Mouse (Mus musculus): ENCODE data around the gene Lama2. TPM values are rescaled to one million over a fixed set of nuclear protein-coding genes. Genes with fewer than 3 reads are reported as not detected.
"Not testable (repeated sequence)": the region's sequence is repeated elsewhere in the genome, so short reads cannot be mapped to it uniquely, and the experiment has no call there.

Gene Lama2
- total RNA-seq, 1 experiment from 2014 or later: not detected

DNA sequence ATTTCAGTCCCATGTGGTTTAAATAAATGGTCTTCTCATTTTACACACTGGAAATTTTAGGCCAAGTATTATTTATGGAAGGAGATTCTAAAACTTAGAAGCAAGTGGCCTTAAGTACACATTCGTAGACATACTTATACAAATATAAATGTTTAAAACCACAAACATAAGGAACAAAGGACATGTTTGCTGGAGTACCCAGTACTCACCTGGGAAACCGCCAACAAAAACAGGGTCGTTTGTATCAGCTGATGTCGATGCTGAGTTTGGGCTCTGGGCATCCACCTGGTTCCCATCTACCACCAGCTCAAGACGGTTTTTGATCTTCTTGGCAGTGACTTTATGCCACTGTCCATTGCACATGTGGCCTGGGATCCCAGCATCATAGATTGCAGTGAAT lies 635.5 kb downstream of the Lama2 start:
- not testable (repeated sequence) for ATAC-seq (replicated peaks; ENCODE audit: insufficient number of reproducible peaks, low FRiP score, low TSS enrichment, poor library complexity, severe bottlenecking)

DNA sequence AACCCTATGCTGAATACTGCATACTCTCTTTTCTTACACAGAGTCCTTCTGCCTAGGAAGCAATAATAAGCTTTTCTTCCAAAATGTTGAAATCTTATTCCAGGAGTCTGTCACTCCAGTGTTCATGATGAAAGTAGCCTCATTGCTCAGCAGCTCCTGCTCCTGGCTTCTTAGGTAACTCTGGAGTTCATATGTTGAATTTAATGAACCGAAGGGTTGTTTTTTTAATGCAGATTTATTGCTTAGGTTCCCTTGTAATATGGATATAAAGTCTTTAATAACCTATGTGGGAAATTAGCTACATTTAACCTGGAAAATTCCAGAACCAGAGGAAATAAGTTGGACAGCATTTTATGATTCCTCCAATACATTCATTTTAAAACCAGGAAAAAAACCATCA lies 636.0 kb downstream of the Lama2 start:
- no peak for ATAC-seq (replicated peaks; ENCODE audit: insufficient number of reproducible peaks, low FRiP score, low TSS enrichment, poor library complexity, severe bottlenecking)

DNA sequence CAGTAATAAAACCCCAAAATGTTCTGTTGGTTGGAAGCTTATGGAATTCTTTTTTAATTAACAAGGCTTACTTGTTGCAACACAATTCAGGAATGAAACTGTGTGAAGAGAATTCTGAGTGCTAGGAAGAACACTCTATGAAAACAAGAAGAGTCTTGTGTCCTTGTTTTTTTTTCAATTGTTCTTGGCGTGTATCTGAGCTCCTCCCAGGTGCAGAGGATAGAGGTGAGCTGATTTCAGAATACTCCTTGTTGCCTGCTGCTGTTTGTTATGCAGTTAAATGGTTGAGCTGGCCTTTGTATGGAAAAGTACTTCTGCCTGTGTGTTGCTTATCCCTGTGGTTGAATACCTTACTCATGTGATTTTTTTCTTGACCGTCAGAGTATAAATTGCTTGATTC lies 636.9 kb downstream of the Lama2 start:
- ATAC-seq (replicated peaks; ENCODE audit: insufficient number of reproducible peaks, low FRiP score, low TSS enrichment, poor library complexity, severe bottlenecking): no peak

DNA sequence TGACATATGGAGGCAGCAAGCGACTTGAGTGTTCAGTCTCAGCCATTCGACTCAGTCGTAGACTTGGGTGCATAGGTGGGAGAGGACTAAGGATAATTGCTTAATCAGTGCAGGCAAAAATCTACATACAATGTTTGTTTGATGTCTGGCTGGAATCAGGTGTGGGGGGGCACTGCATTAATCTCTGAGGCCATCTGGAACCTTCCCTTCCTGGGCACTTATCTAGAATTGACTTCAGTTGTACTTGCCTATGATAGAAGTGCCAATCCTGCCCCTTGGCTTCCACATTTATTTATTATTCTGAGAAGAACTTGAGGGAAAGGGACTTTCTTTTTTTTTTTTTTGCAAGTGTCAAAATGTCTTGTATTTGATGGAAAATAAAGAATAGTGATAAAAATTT lies 644.2 kb downstream of the Lama2 start:
- no peak for ATAC-seq (replicated peaks; ENCODE audit: insufficient number of reproducible peaks, low FRiP score, low TSS enrichment, poor library complexity, severe bottlenecking)

DNA sequence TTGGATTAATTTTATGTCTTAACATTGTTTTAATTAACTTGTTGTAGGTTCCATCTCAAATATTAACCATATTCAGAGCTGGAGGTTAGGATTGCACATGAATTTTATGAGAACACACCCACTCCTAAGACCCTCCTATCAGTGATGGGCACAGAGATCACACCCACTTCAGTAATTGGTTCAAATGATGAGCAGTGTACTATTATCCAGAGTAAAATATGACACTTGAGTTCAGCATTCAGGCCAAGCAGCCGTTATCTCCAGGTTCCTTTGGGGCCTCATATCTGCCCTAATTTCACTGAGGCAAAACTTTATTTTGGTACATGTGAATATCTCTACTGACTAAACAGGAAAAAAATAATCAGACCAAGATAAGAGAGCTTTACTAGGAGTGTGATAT lies 645.3 kb downstream of the Lama2 start:
- ATAC-seq (replicated peaks; ENCODE audit: insufficient number of reproducible peaks, low FRiP score, low TSS enrichment, poor library complexity, severe bottlenecking): no peak

DNA sequence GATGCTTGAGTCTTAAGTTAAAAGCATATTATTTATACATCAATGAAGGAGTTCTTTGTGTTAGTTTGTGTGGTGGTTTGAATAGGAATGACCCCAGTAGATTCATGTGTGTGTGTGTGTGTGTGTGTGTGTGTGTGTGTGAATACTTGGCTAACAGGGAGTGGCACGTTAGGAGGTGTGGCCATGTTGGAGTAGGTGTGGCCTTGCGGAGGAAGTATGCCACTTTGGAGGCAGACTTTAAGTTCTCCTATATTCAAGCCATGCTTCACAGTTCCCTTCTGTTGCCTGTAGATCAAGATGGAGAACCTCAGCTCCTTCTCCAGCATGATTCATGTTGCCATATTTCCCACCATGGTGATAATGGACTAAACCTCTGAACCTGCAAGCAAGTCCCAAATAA lies 646.0 kb downstream of the Lama2 start:
- no peak for ATAC-seq (replicated peaks; ENCODE audit: insufficient number of reproducible peaks, low FRiP score, low TSS enrichment, poor library complexity, severe bottlenecking)

DNA sequence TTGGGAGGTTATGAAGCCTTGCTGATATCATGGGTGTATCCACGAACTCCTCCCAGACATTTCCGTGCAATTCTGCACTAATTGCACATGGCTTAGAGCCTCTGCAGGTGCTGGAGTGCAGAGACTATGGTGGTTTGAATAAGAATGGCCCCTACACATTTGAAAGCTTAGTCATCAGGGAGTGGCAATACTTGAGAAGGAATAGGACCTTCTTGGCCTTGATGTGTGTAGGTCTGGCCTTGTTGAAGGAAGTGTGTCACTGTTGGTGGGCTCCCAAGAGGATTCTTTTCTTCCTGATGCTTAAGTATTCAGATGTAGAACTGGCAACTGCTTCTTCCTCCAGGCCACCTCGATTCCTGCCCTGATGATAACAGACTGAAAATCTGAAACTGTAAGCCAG lies 661.0 kb downstream of the Lama2 start:
- no peak for ATAC-seq (replicated peaks; ENCODE audit: insufficient number of reproducible peaks, low FRiP score, low TSS enrichment, poor library complexity, severe bottlenecking)

DNA sequence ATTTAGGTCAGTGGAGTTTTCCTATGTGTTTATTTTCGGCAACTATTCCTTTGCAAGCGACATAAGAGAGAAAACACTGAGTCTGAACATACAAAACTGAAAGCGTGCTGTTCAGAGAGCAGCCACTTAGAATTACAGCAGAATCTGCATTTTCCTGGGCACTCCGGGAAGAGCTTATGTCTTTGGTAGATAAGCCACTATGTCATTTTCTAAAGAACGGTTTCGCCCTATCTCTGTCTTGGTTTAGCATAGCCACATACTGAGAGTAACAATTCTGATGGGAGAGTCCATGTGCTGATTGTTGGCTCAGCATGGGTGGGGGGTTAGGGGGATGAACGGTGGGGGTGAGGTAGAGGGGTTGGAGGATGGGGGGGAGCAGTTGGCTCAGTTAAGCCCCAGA lies 669.1 kb downstream of the Lama2 start:
- no peak for ATAC-seq (replicated peaks; ENCODE audit: insufficient number of reproducible peaks, low FRiP score, low TSS enrichment, poor library complexity, severe bottlenecking)

DNA sequence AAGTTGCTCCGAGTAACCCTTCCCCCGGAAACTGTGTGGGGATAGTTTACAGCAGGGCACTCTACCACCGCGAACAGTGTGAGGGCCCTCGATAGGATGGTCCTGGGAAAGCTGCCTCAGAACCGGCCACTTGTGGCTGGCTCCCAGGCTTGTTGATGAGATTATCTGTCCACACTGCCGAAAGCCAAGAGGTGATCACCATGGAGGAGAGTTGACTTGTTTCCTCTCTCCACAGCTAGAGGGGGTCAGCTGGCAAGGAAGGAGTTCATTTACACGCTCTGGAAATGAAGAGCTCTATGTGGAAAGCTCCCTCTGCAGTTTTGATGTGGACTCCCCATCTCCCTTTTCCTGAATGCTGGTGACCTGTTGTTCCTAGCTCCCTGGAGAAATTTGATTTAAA lies 669.9 kb downstream of the Lama2 start:
- no peak for ATAC-seq (replicated peaks; ENCODE audit: insufficient number of reproducible peaks, low FRiP score, low TSS enrichment, poor library complexity, severe bottlenecking)

DNA sequence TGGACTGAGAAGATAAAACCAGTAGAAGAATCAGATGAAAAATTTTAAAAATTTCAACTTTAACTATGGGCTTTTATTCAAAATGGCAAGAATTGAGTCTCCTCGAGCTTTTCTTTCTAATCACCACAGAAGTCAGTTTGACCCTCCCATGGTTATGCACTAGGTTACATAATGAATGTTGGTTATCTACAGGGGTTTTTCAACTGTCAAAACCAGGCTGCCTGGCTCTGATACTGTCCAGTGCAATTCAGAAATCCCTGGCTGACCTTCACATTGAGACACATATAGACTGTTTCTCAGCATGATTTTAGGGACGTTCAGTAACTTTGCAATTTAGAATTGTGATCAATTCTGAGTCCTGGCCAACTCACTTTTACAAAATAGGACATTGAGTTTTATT lies 671.2 kb downstream of the Lama2 start:
- no peak for ATAC-seq (replicated peaks; ENCODE audit: insufficient number of reproducible peaks, low FRiP score, low TSS enrichment, poor library complexity, severe bottlenecking)

DNA sequence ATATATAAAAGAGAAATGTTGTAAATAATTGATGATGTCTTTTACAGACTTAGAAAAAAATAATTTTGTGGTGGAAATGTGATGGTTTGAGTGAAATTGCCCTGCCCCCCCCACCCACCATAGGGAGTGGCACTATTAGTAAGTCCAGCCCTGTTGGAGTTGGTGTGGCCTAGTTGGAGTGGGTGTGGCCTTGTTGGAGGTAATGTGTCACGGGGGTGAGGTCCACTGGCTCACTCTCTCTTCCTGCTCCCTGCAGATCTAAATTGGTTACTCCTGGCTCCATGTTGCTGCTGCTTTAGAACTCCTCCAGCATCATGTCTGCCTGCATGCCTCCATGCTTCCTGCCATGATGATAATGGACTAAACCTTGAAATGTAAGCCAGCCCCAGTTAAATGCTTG lies 680.0 kb downstream of the Lama2 start:
- ATAC-seq (replicated peaks; ENCODE audit: insufficient number of reproducible peaks, low FRiP score, low TSS enrichment, poor library complexity, severe bottlenecking): no peak

DNA sequence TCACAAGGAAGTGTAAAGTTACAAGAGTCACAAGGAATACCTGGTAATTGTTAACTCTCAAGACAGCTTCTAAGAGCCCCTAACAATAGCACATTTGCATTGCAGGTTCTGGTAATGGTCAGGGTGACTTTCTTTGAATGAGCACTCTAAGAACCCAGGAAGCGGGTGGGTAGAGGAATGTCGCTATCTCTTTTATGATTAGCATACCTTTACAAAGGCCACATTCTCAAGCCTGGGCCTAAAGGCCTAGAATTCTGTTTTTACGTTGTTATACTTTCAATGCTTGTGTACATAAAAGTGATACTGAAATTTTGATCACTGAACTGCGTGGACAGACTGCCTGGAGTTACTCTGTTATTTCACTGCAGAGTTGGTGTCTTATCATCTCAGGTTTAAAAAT lies 681.1 kb downstream of the Lama2 start:
- not testable (repeated sequence) for ATAC-seq (replicated peaks; ENCODE audit: insufficient number of reproducible peaks, low FRiP score, low TSS enrichment, poor library complexity, severe bottlenecking)

DNA sequence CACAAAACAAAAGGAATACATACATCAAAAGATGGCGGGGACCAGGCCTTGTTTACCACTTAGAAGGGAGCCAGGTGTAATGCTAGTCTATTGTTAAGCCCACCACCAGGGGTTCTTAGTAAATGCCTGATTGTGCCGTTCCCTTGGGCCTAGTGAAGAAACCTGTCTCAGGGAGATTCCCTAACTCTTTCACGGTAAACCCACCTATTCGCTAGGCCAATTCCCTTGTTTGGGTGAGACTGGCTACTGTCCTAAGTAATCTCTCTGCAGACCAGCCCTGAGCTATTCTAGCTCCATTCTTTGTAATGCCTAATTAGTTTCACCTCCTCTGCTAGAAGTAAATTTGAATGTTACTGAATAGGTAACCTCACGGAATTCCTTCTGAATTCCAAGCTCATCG lies 683.5 kb downstream of the Lama2 start:
- not testable (repeated sequence) for ATAC-seq (replicated peaks; ENCODE audit: insufficient number of reproducible peaks, low FRiP score, low TSS enrichment, poor library complexity, severe bottlenecking)
